Mouse (Mus musculus): Measurements from ENCODE around the gene Peak1. TPM values are rescaled to one million over a fixed set of nuclear protein-coding genes. Genes with fewer than 3 reads are reported as not detected.

The Peak1 gene
- total RNA-seq, 2 experiments from 2014 or later = 13.1 to 14.3 TPM

Small RNA genes within 50 kb of the gene (microRNA-seq; reads per million reads assigned to microRNA genes)
- 2.6 to 5.2 reads per million in 2 experiments for gene Gm24270 (ENCODE audit: borderline replicate concordance in 2 of 2)

Other genes with a start within 250 kb of the Peak1 start
- 10 to 100 TPM; 13.0 to 13.7 TPM for gene Hmg20a, start 542 bp upstream of the Peak1 start, total RNA-seq (2021)

All from gastrocnemius, postnatal 25 days (tissue).